8 mouse cellular contexts compared by ENCODE assay signal in the genomic region with DNA sequence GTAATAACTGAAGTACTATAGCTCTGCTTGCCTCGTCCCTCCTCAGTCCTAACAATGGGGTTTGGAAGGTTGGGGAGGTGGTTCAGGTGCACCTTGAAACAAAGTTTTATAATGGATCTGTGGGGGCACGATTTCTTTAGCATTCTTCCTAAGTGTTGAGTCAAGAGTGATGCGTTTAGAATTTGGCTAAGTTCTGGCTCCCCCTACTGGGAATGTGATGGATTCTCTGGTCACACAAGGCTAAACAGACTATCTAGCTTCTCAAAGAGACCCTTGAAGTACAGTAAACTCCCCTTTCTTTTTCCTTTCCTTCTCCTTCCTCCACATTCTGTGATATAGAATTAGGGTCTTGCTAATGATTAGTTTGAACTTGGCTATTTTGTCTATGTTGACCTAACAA. TPM values are rescaled to one million over a fixed set of nuclear protein-coding genes. Genes with fewer than 3 reads are reported as not detected.
DNase-seq lines count a peak whose midpoint lies in the region; ATAC-seq and TF ChIP-seq lines count a peak whose summit lies in the region.

No protein-coding gene starts in this region.

- no peak overlapping the region for H3K4me3 ChIP-seq in lung, adult 2 months (replicated peaks; ENCODE audit: extremely low read depth, low read depth, low read length)

- H3K4me1 ChIP-seq in lung, adult 2 months (ENCODE audit: control insufficient read depth, insufficient read depth, low read length) = no peaks in the 10 kb centered on the region; the same call in 1 of the 2 replicates

- 8% methylated on average over 3 of the region's 3 CpGs for WGBS in lung, adult 2 months

- no peak for TF ChIP-seq POLR2A in lung, adult 2 months (IDR thresholded peaks at IDR 0.05; ENCODE audit: borderline replicate concordance, extremely low read depth, low read depth, low read length)

- ATAC-seq in activated CD4-positive, CD25-positive, alpha-beta regulatory T cell, adult 4 months = no peak

- TF ChIP-seq CTCF in lung, adult 2 months (IDR thresholded peaks at IDR 0.05; ENCODE audit: insufficient read depth, low read length) = peak; percentile 38; the same call in 1 of the 2 replicates

- peak; percentile 18 to 77 for DNase-seq in adrenal gland, adult (ENCODE audit: inconsistent age in 2 of 2, low spot score in 1 of 2)
- DNase-seq in adrenal gland, adult 8-10 months = no peak
- peak; percentile 63 for DNase-seq in kidney, adult 9 months
- no peak for DNase-seq in kidney, adult 11 months
- peak; percentile 68 for DNase-seq in CD4-positive, CD25-positive, alpha-beta regulatory T cell, adult 2 months (ENCODE audit: low read depth, low spot score)
- peak; percentile 79 for DNase-seq in embryo, embryonic 10 days (ENCODE audit: low spot score)
- DNase-seq in lung, adult 2 months = no peak

RNA-seq across cellular contexts. Expression of a gene that starts 11.5 kb away (rescaled TPM):
- 10 to 100 TPM; 35.0 to 49.3 (median 40.2) TPM for total RNA-seq in adrenal gland, adult 8-10 months (2022)
- polyA plus RNA-seq in lung, adult 2 months (2012; rRNA removed) = 53.1 and 62.2 TPM in 2 replicates
- 10 to 100 TPM; 18.2 to 23.7 TPM for polyA plus RNA-seq in activated CD4-positive, CD25-positive, alpha-beta regulatory T cell, adult 4 months (2017; shearing (Covaris generic))

RNA-seq across cellular contexts. Expression of a gene that starts 28.3 kb away (rescaled TPM):
- total RNA-seq in adrenal gland, adult 8-10 months (2022) = 10 to 100 TPM; 46.6 to 55.3 (median 48.8) TPM
- polyA plus RNA-seq in lung, adult 2 months (2012; rRNA removed) = 21.9 and 28.3 TPM in 2 replicates
- 10 to 100 TPM; 24.4 to 28.0 TPM for polyA plus RNA-seq in activated CD4-positive, CD25-positive, alpha-beta regulatory T cell, adult 4 months (2017; shearing (Covaris generic))

Comparison
In these comparisons a context has a peak if more than half of its experiments do, and no peak if none do; other contexts are left out.
1. DNase-seq: peak in adrenal gland, adult (2 of 2), kidney, adult 9 months (single experiment), CD4-positive, CD25-positive, alpha-beta regulatory T cell, adult 2 months (single experiment) and embryo, embryonic 10 days (single experiment); none in adrenal gland, adult 8-10 months (single experiment), kidney, adult 11 months (single experiment) and lung, adult 2 months (single experiment).